Mouse (Mus musculus) layer of hippocampus, adult 11-12 months (tissue): ENCODE measurements around the gene Kansl1.

Source experiments
- DNase-seq: peaks from one replicate; pipeline ENCODE4 v3.0.0; 2022; ENCODE audit warnings: low spot score

The Kansl1 gene

GRCm38 (mm10) chr11:104438450-104438849, 30.2 kb downstream of the Kansl1 start:
- no peak for DNase-seq

GRCm38 (mm10) chr11:104436394-104436954, 32.2 kb downstream of the Kansl1 start:
- DNase-seq: no peak

- no peak for DNase-seq
Observed at GRCm38 (mm10) chr11:104435753-104436152, 32.9 kb downstream of the Kansl1 start.

GRCm38 (mm10) chr11:104435141-104435540, 33.5 kb downstream of the Kansl1 start:
- DNase-seq: no peak

- no peak for DNase-seq
Observed at GRCm38 (mm10) chr11:104432251-104432650, 36.4 kb downstream of the Kansl1 start.

- DNase-seq: no peak
Observed at GRCm38 (mm10) chr11:104431807-104432206, 36.9 kb downstream of the Kansl1 start.

- DNase-seq: peak; percentile 60
Observed at GRCm38 (mm10) chr11:104424727-104425416, 43.8 kb downstream of the Kansl1 start.

- no peak for DNase-seq
Observed at GRCm38 (mm10) chr11:104412254-104412653, 56.4 kb downstream of the Kansl1 start.

- no peak for DNase-seq
Observed at GRCm38 (mm10) chr11:104407391-104407790, 61.3 kb downstream of the Kansl1 start.

GRCm38 (mm10) chr11:104400961-104401360, 67.7 kb downstream of the Kansl1 start:
- DNase-seq: no peak

- no peak for DNase-seq
Observed at GRCm38 (mm10) chr11:104399459-104400216, 69.0 kb downstream of the Kansl1 start.

- DNase-seq: no peak
Observed at GRCm38 (mm10) chr11:104395648-104396047, 73.0 kb downstream of the Kansl1 start.

GRCm38 (mm10) chr11:104393196-104393595, 75.5 kb downstream of the Kansl1 start:
- DNase-seq: no peak

- no peak for DNase-seq
Observed at GRCm38 (mm10) chr11:104392153-104392552, 76.5 kb downstream of the Kansl1 start.

GRCm38 (mm10) chr11:104387284-104387683, 81.4 kb downstream of the Kansl1 start:
- DNase-seq: no peak

GRCm38 (mm10) chr11:104386595-104386994, 82.1 kb downstream of the Kansl1 start:
- DNase-seq: no peak

- DNase-seq: no peak
Observed at GRCm38 (mm10) chr11:104383167-104383810, 85.4 kb downstream of the Kansl1 start.

- no peak for DNase-seq
Observed at GRCm38 (mm10) chr11:104381887-104382286, 86.8 kb downstream of the Kansl1 start.

- no peak for DNase-seq
Observed at GRCm38 (mm10) chr11:104379635-104380034, 89.0 kb downstream of the Kansl1 start.

- DNase-seq: no peak
Observed at GRCm38 (mm10) chr11:104376291-104376690, 92.4 kb downstream of the Kansl1 start.

- DNase-seq: no peak
Observed at GRCm38 (mm10) chr11:104367486-104368190, 101.0 kb downstream of the Kansl1 start.
